Mouse (Mus musculus) frontal cortex, adult 2 months (tissue): ENCODE results near the gene Farp1. TPM values are rescaled to one million over a fixed set of nuclear protein-coding genes. Genes with fewer than 3 reads are reported as not detected.

Experiments
- DNase-seq, 2 experiments: peaks; one replicate each; pipeline ENCODE4 v3.0.0; 2022; ENCODE audit warnings: low spot score in 1 of 2; ENCODE audit errors: extremely low spot score in 1 of 2
- polyA plus RNA-seq: library from polyadenylated mRNA; depleted of rRNA; stranded (reverse); fragments of >200 nt; gene quantifications from 2 replicates; pipeline ENCODE4 v1.2.3, GENCODE M21; 2012

Farp1 gene
- polyA plus RNA-seq, 1 experiment, result 69.9 TPM

GRCm38 (mm10) chr14:121053020-121053518 lies 18.1 kb downstream of the Farp1 start:
- DNase-seq, result no peak

DNA sequence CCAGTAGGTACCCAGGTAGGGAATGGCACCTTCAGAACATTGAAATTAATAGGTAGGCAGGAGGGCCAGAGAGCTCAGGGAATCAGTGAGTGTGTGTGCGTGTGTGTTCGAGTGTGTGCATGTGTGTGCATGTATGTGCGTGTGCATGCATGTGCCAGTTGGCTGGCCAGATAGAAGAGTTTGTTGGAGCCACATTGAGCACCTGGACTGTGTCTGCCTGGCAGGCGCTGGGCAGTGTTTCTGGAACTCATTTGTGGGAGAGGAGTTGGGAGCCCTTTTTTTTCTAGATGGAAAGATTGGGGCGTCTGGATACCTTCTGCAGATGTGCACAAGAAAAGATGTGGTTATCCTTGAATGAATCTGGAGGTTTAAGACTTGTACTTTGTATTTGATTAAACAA lies 19.1 kb downstream of the Farp1 start:
- DNase-seq, result no peak

DNA sequence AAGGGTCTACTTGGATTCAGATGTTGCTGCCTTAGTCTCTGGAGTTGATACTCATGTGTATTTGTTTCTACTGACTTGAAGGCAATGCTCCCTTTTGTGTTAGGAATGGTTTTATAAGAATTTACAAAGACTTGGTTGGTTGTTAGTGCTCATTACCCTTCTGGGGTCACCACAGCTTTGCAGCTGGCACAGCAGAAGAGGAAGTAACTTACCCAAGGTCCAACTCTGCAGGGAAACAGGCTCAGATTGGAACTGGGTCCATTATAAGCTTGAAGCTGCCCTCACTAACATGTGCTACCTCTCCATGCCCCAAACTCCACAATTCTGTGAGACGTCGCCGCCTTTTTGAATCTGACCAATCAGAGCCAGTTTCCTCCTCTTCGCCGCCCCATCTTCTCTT lies 22.8 kb downstream of the Farp1 start:
- no peak for DNase-seq

GRCm38 (mm10) chr14:121058481-121058880 lies 23.5 kb downstream of the Farp1 start:
- no peak for DNase-seq

- DNase-seq, result no peak
Observed at GRCm38 (mm10) chr14:121059266-121059665, 24.3 kb downstream of the Farp1 start.

- DNase-seq, result no peak
Observed at GRCm38 (mm10) chr14:121060484-121060883, 25.5 kb downstream of the Farp1 start.

DNA sequence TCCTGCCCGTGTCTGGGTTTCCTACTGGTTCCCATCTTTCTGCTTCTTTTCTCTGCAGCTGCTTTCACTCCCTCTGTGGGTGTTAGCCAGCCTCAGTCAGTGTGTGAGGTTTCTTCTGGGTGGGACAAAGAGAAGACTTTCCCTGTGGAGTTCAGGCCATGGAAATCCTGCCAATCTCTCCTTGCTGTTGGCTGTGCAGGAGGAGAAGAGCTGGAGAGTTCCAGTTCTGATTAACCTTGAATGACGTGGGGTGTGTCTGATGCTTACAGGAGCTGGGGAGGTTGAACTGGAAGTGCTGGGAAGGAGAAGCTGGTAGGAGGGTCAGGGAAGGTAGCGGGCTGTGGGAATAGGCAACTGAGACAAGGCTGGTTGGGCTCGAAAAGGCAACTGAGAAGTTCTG lies 26.7 kb downstream of the Farp1 start:
- DNase-seq, result no peak

DNA sequence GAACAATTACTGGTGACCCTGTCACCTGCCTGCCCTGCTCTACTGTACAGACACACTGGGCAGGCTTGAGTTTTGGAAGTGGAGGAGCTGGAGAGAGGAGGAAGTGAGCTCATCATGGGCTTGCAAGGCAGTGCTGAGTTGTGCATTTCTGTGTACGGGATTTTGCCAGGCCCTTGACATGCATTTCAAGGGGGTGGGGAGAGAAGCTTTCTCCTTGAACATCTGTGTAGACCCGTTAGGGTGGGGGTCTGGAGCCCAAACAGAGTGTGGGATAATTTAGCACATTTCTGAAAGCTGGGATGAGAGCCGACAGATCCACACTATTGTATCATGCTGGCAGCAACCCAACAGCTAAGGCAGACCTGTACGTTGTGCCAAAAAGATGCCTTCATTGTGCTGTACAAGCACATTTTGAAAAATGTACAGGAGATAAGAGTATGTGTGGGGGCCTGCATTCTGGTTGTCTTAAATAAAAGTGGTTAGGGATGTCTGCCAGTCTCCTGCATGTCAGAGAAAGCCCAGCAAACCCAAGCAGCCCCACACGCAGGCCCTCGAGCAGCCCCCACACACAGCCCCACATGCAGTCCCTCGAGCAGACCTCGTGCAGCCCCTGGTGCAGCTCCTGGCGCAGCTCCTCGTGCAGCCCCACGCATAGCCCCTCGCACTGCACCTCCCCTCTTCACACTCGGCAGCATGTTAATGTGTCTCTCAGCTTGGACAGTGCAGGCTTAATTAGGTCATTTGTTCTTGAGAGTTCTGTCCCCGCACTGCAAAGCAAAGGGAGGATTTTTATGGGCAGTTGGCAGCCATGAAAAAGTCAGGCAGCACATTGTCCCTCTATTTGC lies 27.5 kb downstream of the Farp1 start:
- DNase-seq, result peak; percentile 58 to 74

GRCm38 (mm10) chr14:121064726-121065125 lies 29.7 kb downstream of the Farp1 start:
- no peak for DNase-seq

DNA sequence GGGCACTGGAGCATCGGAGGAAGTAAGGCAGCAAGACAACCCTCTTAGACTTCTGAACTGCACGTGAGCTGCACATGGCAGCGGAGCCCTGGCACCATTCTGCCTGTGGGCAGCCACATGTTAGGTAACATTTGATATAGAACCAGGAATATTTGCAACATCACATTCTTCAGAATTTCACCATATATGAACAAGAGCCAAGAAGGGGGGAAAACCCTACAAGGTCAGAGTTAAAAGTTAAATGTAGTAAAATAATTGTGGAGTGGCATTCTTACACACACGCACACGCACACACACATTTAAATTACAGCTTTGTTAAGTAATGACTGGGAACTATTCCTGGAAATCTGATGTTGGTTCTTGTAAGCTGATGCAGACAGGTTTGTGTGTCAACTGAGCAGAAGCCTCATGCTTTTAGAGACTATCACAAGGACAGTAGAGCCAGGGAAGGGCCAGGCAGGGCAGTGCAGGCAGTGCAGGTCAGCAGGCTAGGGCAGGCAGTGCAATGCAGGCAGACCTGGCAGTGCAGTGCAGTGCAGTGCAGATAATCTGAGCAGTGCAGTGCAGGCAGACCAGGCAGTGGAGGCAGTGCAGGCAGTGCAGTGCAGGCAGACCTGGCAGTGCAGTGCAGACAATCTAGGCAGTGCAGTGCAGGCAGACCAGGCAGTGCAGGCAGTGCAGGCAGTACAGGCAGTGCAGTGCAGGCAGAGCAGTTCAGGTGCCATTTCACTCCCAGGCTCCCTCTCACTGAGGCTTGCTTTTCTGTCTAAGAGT lies 38.3 kb downstream of the Farp1 start:
- DNase-seq, result no peak

DNA sequence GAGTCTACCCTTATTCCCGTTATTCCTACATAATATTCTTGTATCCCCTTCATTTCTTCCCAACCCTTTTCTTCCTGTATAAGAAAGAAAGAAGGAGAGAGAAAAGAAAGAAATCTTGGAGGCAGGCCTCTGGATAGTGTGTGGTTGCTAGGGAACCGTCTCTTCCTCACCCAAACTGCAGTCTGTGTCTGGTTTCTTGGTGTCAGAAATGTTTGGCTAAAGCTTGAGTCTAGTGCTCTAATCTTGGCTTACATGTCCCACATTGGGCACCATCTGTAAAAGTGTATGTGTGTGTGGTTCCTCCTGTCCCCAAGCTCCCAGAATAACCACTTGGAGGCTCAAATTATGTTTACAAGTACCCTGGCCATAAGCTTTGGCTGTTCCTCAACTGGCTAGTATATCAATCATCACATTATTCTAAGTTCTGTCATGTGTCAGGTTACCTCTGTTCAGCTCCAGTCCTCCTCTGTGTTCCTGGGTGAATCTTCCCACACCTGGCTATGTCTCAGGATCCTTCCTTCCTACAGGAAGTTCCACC lies 39.3 kb downstream of the Farp1 start:
- peak; percentile 34 to 50 for DNase-seq

GRCm38 (mm10) chr14:121080739-121081138 lies 45.7 kb downstream of the Farp1 start:
- no peak for DNase-seq

DNA sequence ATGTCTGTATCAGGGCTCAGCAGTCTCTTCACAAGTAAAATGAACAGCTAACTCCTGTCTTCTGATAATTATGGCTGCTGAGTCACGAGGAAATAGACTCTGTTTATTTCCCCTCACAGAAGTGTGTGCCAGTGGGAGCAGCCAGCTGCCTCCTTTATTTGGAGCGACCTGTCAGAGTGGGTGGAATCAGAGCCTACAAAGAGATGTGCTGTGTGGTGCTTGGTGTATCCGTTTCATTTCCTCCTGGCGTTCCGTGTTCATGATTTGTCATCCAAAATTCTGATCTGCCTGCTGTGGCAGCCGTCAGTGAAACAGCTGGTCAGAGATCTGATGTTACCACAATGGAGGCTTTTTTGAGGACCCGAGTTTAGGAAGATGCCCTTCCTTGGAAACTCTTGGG lies 47.3 kb downstream of the Farp1 start:
- peak; percentile 80 to 85 for DNase-seq

- no peak for DNase-seq
Observed at GRCm38 (mm10) chr14:121082793-121083192, 47.8 kb downstream of the Farp1 start.

GRCm38 (mm10) chr14:121083352-121083751 lies 48.4 kb downstream of the Farp1 start:
- no peak for DNase-seq

DNA sequence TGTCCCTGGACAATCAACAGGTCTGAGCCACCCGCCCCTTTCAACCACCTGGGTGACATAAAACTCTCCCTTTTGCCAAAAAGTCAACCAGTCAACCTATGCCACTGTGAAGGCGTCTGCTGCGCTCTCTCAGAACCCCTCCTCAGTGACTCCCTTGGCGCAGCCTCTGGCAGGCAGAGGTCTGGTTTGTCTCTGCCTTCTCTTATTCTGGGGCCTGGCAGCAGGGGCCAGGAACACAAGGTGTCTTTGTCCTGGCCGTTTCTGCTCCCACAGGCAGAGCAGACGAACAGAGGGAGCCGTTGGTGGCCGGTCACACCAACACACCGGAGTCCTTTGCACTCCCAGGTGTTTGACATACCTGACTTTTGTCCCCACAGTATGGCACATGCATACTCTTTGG lies 57.5 kb downstream of the Farp1 start:
- DNase-seq, result no peak

GRCm38 (mm10) chr14:121093860-121094259 lies 58.9 kb downstream of the Farp1 start:
- DNase-seq, result no peak

GRCm38 (mm10) chr14:121097640-121098435 lies 62.8 kb downstream of the Farp1 start:
- DNase-seq, result no peak

DNA sequence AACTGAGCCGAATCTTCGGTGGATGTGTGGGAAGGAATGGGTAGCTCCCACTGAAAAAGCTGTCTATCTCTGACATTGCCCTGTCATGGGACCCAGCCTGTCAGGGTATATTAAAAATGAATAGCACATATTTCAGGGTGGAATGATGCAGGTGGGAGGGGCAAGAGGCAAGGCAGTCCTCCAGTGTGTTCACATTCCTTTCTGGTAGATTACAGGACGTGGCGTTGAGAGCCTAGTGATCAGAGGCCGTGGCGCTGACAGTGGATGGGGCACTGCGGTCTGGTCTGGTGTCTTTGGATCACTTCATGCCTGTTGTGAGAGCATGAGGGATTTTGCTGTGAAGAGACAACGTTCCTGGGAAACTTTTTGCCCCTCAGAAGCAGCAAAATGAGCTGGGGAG lies 64.1 kb downstream of the Farp1 start:
- no peak for DNase-seq

- no peak for DNase-seq
Observed at GRCm38 (mm10) chr14:121099876-121100275, 64.9 kb downstream of the Farp1 start.

DNA sequence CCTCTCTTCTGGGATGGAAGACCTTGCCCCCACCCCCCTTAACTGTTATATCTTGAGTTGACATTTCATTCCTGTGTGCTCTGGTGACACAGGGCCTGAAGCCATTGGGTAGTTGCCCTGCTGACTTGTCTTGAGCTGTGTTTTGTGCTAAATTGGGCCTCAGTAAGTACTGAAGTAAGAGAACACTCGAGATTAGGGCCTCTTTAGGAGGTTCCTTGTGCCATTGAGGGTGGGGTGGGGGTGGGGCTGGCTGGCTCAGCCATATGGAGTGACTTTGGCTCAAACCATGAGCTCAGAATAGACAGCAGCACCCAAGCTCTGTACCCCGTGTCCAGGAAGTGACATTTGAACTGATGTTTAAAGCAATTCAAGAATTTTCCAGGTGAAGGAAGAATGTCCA lies 65.8 kb downstream of the Farp1 start:
- no peak for DNase-seq
